9 mouse cellular contexts compared by ENCODE assay signal in genomic region chr8:58911677-58912076, GRCm38 (mm10). TPM values are rescaled to one million over a fixed set of nuclear protein-coding genes. Genes with fewer than 3 reads are reported as not detected.
DNase-seq lines count a peak whose midpoint lies in the region; ATAC-seq lines count a peak whose summit lies in the region.
"Had no signal": no experiment of that assay in that cellular context is flagged by ENCODE, and none has a peak within 500 bp of the region (broad histone marks: within the 10 kb centered on the region; RNA-seq: fewer than 3 reads in every experiment).

BC030500 (plus strand) TSS chr8:58911755.

- ATAC-seq in kidney, embryonic 15.5 days (replicated peaks; ENCODE audit: low FRiP score) = peak; percentile 27; the same call in 1 of the 2 replicates
- ATAC-seq in forebrain, embryonic 14.5 days = no peak
- ATAC-seq in liver, embryonic 13.5 days (ENCODE audit: low read depth) = no peak
- no peak for ATAC-seq in inflammation-experienced regulatory T-cells, adult 6 months

- no peak for DNase-seq in kidney, postnatal 10 days
- DNase-seq in ZHBTc4 (ENCODE audit: low read depth, low spot score) = peak; percentile 1
- DNase-seq in forebrain, embryonic 14.5 days (ENCODE audit: low spot score) = no peak
- no peak for DNase-seq in liver, embryonic 13.5 days
- no peak for DNase-seq in spleen, postnatal 36 days (ENCODE audit: low spot score in 2 of 2)
- DNase-seq in urinary bladder, adult 2 months (ENCODE audit: low spot score) = no peak

- H3K4me1 ChIP-seq in kidney, embryonic 15.5 days = peaks cover 16% of the 10 kb centered on the region
- 0 out of 2 replicates have a peak, but pooled peaks cover 3% of the 10 kb centered on the region for H3K4me1 ChIP-seq in forebrain, embryonic 14.5 days (ENCODE audit: control insufficient read depth, insufficient read depth, low read length)
- no peaks in the 10 kb centered on the region for H3K4me1 ChIP-seq in liver, embryonic 13.5 days (replicated peaks)

- H3K9ac ChIP-seq in kidney, embryonic 15.5 days = peak within 1 kb of the TSS; percentile 44; the same call in 1 of the 2 replicates
- H3K9ac ChIP-seq in forebrain, embryonic 14.5 days (ENCODE audit: low read length) = peak within 1 kb of the TSS; percentile 77
- no peak within 1 kb of the TSS for H3K9ac ChIP-seq in liver, embryonic 13.5 days

- H3K27ac ChIP-seq in kidney, embryonic 15.5 days = 0 out of 2 replicates have a peak within 1 kb of the TSS, but pooled peaks have one; percentile 18
- H3K27ac ChIP-seq in forebrain, embryonic 14.5 days (ENCODE audit: low read depth, low read length) = 0 out of 2 replicates have a peak within 1 kb of the TSS, but pooled peaks have one; percentile 39
- no peak within 1 kb of the TSS for H3K27ac ChIP-seq in liver, embryonic 13.5 days
- H3K27ac ChIP-seq: macrophage had no signal

- peaks cover 24% of the 10 kb centered on the region for H3K27me3 ChIP-seq in kidney, embryonic 15.5 days
- no peaks in the 10 kb centered on the region for H3K27me3 ChIP-seq in forebrain, embryonic 14.5 days (replicated peaks; ENCODE audit: control insufficient read depth, insufficient read depth, low read length)
- H3K27me3 ChIP-seq in liver, embryonic 13.5 days = peaks cover 26% of the 10 kb centered on the region

- peak within 1 kb of the TSS; percentile 61 for H3K4me3 ChIP-seq in kidney, embryonic 15.5 days (replicated peaks)
- H3K4me3 ChIP-seq in forebrain, embryonic 14.5 days (ENCODE audit: low read depth, low read length) = peak within 1 kb of the TSS; percentile 59
- peak within 1 kb of the TSS; percentile 39 for H3K4me3 ChIP-seq in liver, embryonic 13.5 days (replicated peaks)

- peak within 1 kb of the TSS; percentile 97 for H3K4me2 ChIP-seq in kidney, embryonic 15.5 days
- peak within 1 kb of the TSS; percentile 96 for H3K4me2 ChIP-seq in forebrain, embryonic 14.5 days (ENCODE audit: low read length)
- H3K4me2 ChIP-seq in liver, embryonic 13.5 days = peak within 1 kb of the TSS; percentile 61

- no peaks in the 10 kb centered on the region for H3K36me3 ChIP-seq in kidney, embryonic 15.5 days
- no peaks in the 10 kb centered on the region for H3K36me3 ChIP-seq in forebrain, embryonic 14.5 days (ENCODE audit: control insufficient read depth, insufficient read depth, low read length)
- H3K36me3 ChIP-seq in liver, embryonic 13.5 days = no peaks in the 10 kb centered on the region

- WGBS in kidney, embryonic 15.5 days = 9% methylated on average over 14 of the region's 14 CpGs
- WGBS in forebrain, embryonic 14.5 days = 4% methylated on average over 14 of the region's 14 CpGs
- 12% methylated on average over 14 of the region's 14 CpGs for WGBS in liver, embryonic 13.5 days (ENCODE audit: insufficient replicate concordance)

- H3K9me3 ChIP-seq in kidney, embryonic 15.5 days (replicated peaks) = no peaks in the 10 kb centered on the region
- H3K9me3 ChIP-seq in forebrain, embryonic 14.5 days (replicated peaks; ENCODE audit: control insufficient read depth, low read length) = no peaks in the 10 kb centered on the region
- H3K9me3 ChIP-seq in liver, embryonic 13.5 days (replicated peaks) = no peaks in the 10 kb centered on the region

RNA-seq across cellular contexts. Expression of gene BC030500, which starts in this region (rescaled TPM):
- polyA plus RNA-seq in kidney, embryonic 15.5 days (2015; fragmentation: Nextera tagmentation; extraction: Ambion mirVana) = 2.6 and 3.5 TPM in 2 replicates
- 5.9 and 6.0 TPM in 2 replicates for polyA plus RNA-seq in forebrain, embryonic 14.5 days (2014; fragmentation: Nextera tagmentation; extraction: Ambion mirVana)
- polyA plus RNA-seq in liver, embryonic 13.5 days (2015; fragmentation: Nextera tagmentation; extraction: Ambion mirVana) = not detected in 2 replicates
- not detected for polyA plus RNA-seq in inflammation-experienced regulatory T-cells, adult 6 months (2017; shearing (Covaris generic))
- not detected in 2 replicates for polyA plus RNA-seq in urinary bladder, adult 2 months (2012; rRNA removed)
- polyA plus RNA-seq: macrophage had no signal
